Mouse (Mus musculus): ENCODE results near the gene Ehd4. TPM values are rescaled to one million over a fixed set of nuclear protein-coding genes. Genes with fewer than 3 reads are reported as not detected.

Ehd4 gene
- polyA plus RNA-seq, 1 experiment from 2014 or later = 50.4 TPM

GRCm38 (mm10) chr2:120147999-120148398, 6.4 kb downstream of the Ehd4 start:
- H3K4me1 ChIP-seq (ENCODE audit: insufficient read depth, low read length) = 0 out of 2 replicates have a peak, but pooled peaks cover 3% of the 10 kb centered on the region
- no peaks in the 10 kb centered on the region for H3K36me3 ChIP-seq (ENCODE audit: insufficient read depth, low read length)
- no peak for ATAC-seq (ENCODE audit: low FRiP score, low TSS enrichment)
- H3K9ac ChIP-seq (replicated peaks; ENCODE audit: low read length) = no peak overlapping the region
- 65% methylated on average over 3 of the region's 3 CpGs for whole genome bisulfite sequencing
- no peak overlapping the region for H3K4me2 ChIP-seq (replicated peaks; ENCODE audit: low read depth, low read length)
- no peak overlapping the region for H3K4me3 ChIP-seq (ENCODE audit: low read length)
- H3K27ac ChIP-seq (ENCODE audit: low read length) = no peak overlapping the region
- H3K27me3 ChIP-seq (ENCODE audit: insufficient read depth, low read length) = no peaks in the 10 kb centered on the region
- H3K9me3 ChIP-seq (ENCODE audit: low read length) = no peaks in the 10 kb centered on the region

- WGBS = 60% methylated on average over 2 of the region's 2 CpGs
- Histone ChIP-seq H3K27ac (ENCODE audit: low read length) (no peak overlapping the region), H3K9ac (replicated peaks; ENCODE audit: low read length) (no peak overlapping the region), H3K4me1 (ENCODE audit: insufficient read depth, low read length) (0 out of 2 replicates have a peak, but pooled peaks cover 3% of the 10 kb centered on the region), H3K9me3 (ENCODE audit: low read length) (no peaks in the 10 kb centered on the region), H3K4me3 (ENCODE audit: low read length) (no peak overlapping the region), H3K4me2 (replicated peaks; ENCODE audit: low read depth, low read length) (no peak overlapping the region), H3K36me3 (ENCODE audit: insufficient read depth, low read length) (no peaks in the 10 kb centered on the region), H3K27me3 (ENCODE audit: insufficient read depth, low read length) (no peaks in the 10 kb centered on the region)
- ATAC-seq (ENCODE audit: low FRiP score, low TSS enrichment) = no peak
Measured at GRCm38 (mm10) chr2:120147364-120147763, 7.0 kb downstream of the Ehd4 start.

GRCm38 (mm10) chr2:120146543-120146942, 7.9 kb downstream of the Ehd4 start:
- H3K9ac ChIP-seq (replicated peaks; ENCODE audit: low read length) = no peak overlapping the region
- no peaks in the 10 kb centered on the region for H3K36me3 ChIP-seq (ENCODE audit: insufficient read depth, low read length)
- H3K4me2 ChIP-seq (replicated peaks; ENCODE audit: low read depth, low read length) = no peak overlapping the region
- WGBS = 56% methylated on average over 2 of the region's 2 CpGs
- H3K27ac ChIP-seq (ENCODE audit: low read length) = no peak overlapping the region
- H3K4me3 ChIP-seq (ENCODE audit: low read length) = no peak overlapping the region
- H3K4me1 ChIP-seq (ENCODE audit: insufficient read depth, low read length) = 0 out of 2 replicates have a peak, but pooled peaks cover 3% of the 10 kb centered on the region
- H3K27me3 ChIP-seq (ENCODE audit: insufficient read depth, low read length) = no peaks in the 10 kb centered on the region
- ATAC-seq (ENCODE audit: low FRiP score, low TSS enrichment) = no peak
- H3K9me3 ChIP-seq (ENCODE audit: low read length) = no peaks in the 10 kb centered on the region

- Histone ChIP-seq H3K9me3 (ENCODE audit: low read length) (no peaks in the 10 kb centered on the region), H3K4me3 (ENCODE audit: low read length) (no peak overlapping the region), H3K36me3 (ENCODE audit: insufficient read depth, low read length) (no peaks in the 10 kb centered on the region), H3K27ac (ENCODE audit: low read length) (no peak overlapping the region), H3K4me1 (ENCODE audit: insufficient read depth, low read length) (0 out of 2 replicates have a peak, but pooled peaks cover 3% of the 10 kb centered on the region), H3K9ac (replicated peaks; ENCODE audit: low read length) (no peak overlapping the region), H3K4me2 (replicated peaks; ENCODE audit: low read depth, low read length) (no peak overlapping the region), H3K27me3 (ENCODE audit: insufficient read depth, low read length) (no peaks in the 10 kb centered on the region)
- no peak for ATAC-seq (ENCODE audit: low FRiP score, low TSS enrichment)
- 85% methylated on average over 4 of the region's 4 CpGs for WGBS
Measured at GRCm38 (mm10) chr2:120144390-120144789, 10.0 kb downstream of the Ehd4 start.

- Histone ChIP-seq H3K4me3 (ENCODE audit: low read length) (no peak overlapping the region), H3K27me3 (ENCODE audit: insufficient read depth, low read length) (no peaks in the 10 kb centered on the region), H3K27ac (ENCODE audit: low read length) (no peak overlapping the region), H3K4me1 (ENCODE audit: insufficient read depth, low read length) (0 out of 2 replicates have a peak, but pooled peaks cover 3% of the 10 kb centered on the region), H3K9ac (replicated peaks; ENCODE audit: low read length) (no peak overlapping the region), H3K9me3 (ENCODE audit: low read length) (no peaks in the 10 kb centered on the region), H3K36me3 (ENCODE audit: insufficient read depth, low read length) (no peaks in the 10 kb centered on the region), H3K4me2 (replicated peaks; ENCODE audit: low read depth, low read length) (no peak overlapping the region)
- ATAC-seq (ENCODE audit: low FRiP score, low TSS enrichment) = no peak
- 75% methylated on average over 5 of the region's 5 CpGs for whole genome bisulfite sequencing
Measured at GRCm38 (mm10) chr2:120142336-120142735, 12.1 kb downstream of the Ehd4 start.

- Histone ChIP-seq H3K4me3 (ENCODE audit: low read length) (no peak overlapping the region), H3K36me3 (ENCODE audit: insufficient read depth, low read length) (no peaks in the 10 kb centered on the region), H3K9ac (replicated peaks; ENCODE audit: low read length) (no peak overlapping the region), H3K4me2 (replicated peaks; ENCODE audit: low read depth, low read length) (no peak overlapping the region), H3K4me1 (ENCODE audit: insufficient read depth, low read length) (0 out of 2 replicates have a peak, but pooled peaks cover 3% of the 10 kb centered on the region), H3K9me3 (ENCODE audit: low read length) (no peaks in the 10 kb centered on the region), H3K27me3 (ENCODE audit: insufficient read depth, low read length) (no peaks in the 10 kb centered on the region), H3K27ac (ENCODE audit: low read length) (no peak overlapping the region)
- ATAC-seq (ENCODE audit: low FRiP score, low TSS enrichment) = no peak
- WGBS = 61% methylated on average over 1 of the region's 1 CpGs
Measured at GRCm38 (mm10) chr2:120141671-120142070, 12.7 kb downstream of the Ehd4 start.

- no peak overlapping the region for H3K4me3 ChIP-seq (ENCODE audit: low read length)
- H3K27ac ChIP-seq (ENCODE audit: low read length) = no peak overlapping the region; the same call in 1 of the 2 replicates
- H3K9ac ChIP-seq (replicated peaks; ENCODE audit: low read length) = no peak overlapping the region
- WGBS = 67% methylated on average over 5 of the region's 5 CpGs
- H3K4me2 ChIP-seq (replicated peaks; ENCODE audit: low read depth, low read length) = no peak overlapping the region
- H3K4me1 ChIP-seq (ENCODE audit: insufficient read depth, low read length) = 0 out of 2 replicates have a peak, but pooled peaks cover 3% of the 10 kb centered on the region
- H3K36me3 ChIP-seq (ENCODE audit: insufficient read depth, low read length) = no peaks in the 10 kb centered on the region
- no peak for ATAC-seq (ENCODE audit: low FRiP score, low TSS enrichment)
- no peaks in the 10 kb centered on the region for H3K27me3 ChIP-seq (ENCODE audit: insufficient read depth, low read length)
- H3K9me3 ChIP-seq (ENCODE audit: low read length) = no peaks in the 10 kb centered on the region
Measured at GRCm38 (mm10) chr2:120140326-120140725, 14.1 kb downstream of the Ehd4 start.

GRCm38 (mm10) chr2:120139091-120139490, 15.3 kb downstream of the Ehd4 start:
- H3K36me3 ChIP-seq (ENCODE audit: insufficient read depth, low read length) = no peaks in the 10 kb centered on the region
- no peaks in the 10 kb centered on the region for H3K27me3 ChIP-seq (ENCODE audit: insufficient read depth, low read length)
- 0 out of 2 replicates have a peak, but pooled peaks cover 3% of the 10 kb centered on the region for H3K4me1 ChIP-seq (ENCODE audit: insufficient read depth, low read length)
- H3K4me2 ChIP-seq (replicated peaks; ENCODE audit: low read depth, low read length) = no peak overlapping the region
- no peak for ATAC-seq (ENCODE audit: low FRiP score, low TSS enrichment)
- no peaks in the 10 kb centered on the region for H3K9me3 ChIP-seq (ENCODE audit: low read length)
- WGBS = 80% methylated on average over 1 of the region's 1 CpGs
- no peak overlapping the region for H3K9ac ChIP-seq (replicated peaks; ENCODE audit: low read length)
- no peak overlapping the region for H3K4me3 ChIP-seq (ENCODE audit: low read length)
- no peak overlapping the region for H3K27ac ChIP-seq (ENCODE audit: low read length)

GRCm38 (mm10) chr2:120137281-120137680, 17.1 kb downstream of the Ehd4 start:
- ATAC-seq (ENCODE audit: low FRiP score, low TSS enrichment) = no peak
- Histone ChIP-seq H3K4me3 (ENCODE audit: low read length) (no peak overlapping the region), H3K4me1 (ENCODE audit: insufficient read depth, low read length) (0 out of 2 replicates have a peak, but pooled peaks cover 3% of the 10 kb centered on the region), H3K27me3 (ENCODE audit: insufficient read depth, low read length) (no peaks in the 10 kb centered on the region), H3K9ac (replicated peaks; ENCODE audit: low read length) (no peak overlapping the region), H3K9me3 (ENCODE audit: low read length) (no peaks in the 10 kb centered on the region), H3K36me3 (ENCODE audit: insufficient read depth, low read length) (no peaks in the 10 kb centered on the region), H3K27ac (ENCODE audit: low read length) (no peak overlapping the region), H3K4me2 (replicated peaks; ENCODE audit: low read depth, low read length) (no peak overlapping the region)
- 68% methylated on average over 5 of the region's 5 CpGs for WGBS

- H3K27ac ChIP-seq (ENCODE audit: low read length) = no peak overlapping the region
- no peaks in the 10 kb centered on the region for H3K9me3 ChIP-seq (ENCODE audit: low read length)
- no peak overlapping the region for H3K9ac ChIP-seq (replicated peaks; ENCODE audit: low read length)
- H3K4me1 ChIP-seq (ENCODE audit: insufficient read depth, low read length) = peaks cover 7% of the 10 kb centered on the region; the same call in 1 of the 2 replicates
- H3K4me3 ChIP-seq (ENCODE audit: low read length) = no peak overlapping the region
- no peaks in the 10 kb centered on the region for H3K36me3 ChIP-seq (ENCODE audit: insufficient read depth, low read length)
- H3K27me3 ChIP-seq (ENCODE audit: insufficient read depth, low read length) = no peaks in the 10 kb centered on the region
- no peak for ATAC-seq (ENCODE audit: low FRiP score, low TSS enrichment)
- no peak overlapping the region for H3K4me2 ChIP-seq (replicated peaks; ENCODE audit: low read depth, low read length)
Measured at GRCm38 (mm10) chr2:120134453-120135075, 19.8 kb downstream of the Ehd4 start.
